Mouse (Mus musculus): ENCODE measurements around the gene Slc15a5.

The Slc15a5 gene

DNA sequence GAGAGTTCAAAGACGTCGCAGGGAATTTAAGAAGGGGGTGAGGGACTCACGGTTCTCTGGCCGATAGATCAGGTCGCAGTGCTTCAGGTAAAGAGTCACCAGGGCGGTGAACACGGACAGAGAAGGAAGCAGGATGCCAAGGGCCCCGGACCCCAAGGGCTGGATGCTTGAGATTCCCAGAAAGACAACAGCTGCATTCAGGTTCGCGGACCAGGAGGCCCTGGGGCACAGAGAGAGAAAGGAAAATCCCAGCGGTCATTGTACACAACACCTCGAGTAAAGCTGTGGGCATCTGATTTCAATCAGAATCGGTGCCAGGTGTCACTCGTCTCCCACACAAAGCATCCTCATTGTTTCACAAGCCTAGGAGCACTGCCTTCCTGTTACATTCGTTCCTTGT, 24.1 kb downstream of the Slc15a5 start:
- no peak for DNase-seq (ENCODE audit: low read depth, low spot score)

DNA sequence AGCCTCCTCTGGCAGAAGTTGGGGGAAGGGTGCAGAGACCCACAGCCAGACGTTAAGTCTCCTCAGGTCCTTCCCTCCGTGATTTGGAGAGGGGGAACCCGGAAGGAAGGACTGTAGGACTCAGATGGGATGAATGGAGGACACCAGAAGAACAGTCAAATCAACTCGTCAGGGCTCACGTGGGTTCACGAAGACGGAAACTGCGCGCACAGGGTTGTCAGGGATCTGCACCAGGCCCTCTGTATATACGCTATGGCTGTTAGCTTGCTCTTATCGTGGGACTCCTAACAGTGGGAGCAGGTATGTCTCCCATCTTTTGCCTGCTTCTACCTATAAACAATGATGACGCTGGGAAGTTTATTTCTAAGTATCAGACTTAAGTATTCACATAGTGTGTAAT, 24.8 kb downstream of the Slc15a5 start:
- DNase-seq (ENCODE audit: low read depth, low spot score), result no peak

DNA sequence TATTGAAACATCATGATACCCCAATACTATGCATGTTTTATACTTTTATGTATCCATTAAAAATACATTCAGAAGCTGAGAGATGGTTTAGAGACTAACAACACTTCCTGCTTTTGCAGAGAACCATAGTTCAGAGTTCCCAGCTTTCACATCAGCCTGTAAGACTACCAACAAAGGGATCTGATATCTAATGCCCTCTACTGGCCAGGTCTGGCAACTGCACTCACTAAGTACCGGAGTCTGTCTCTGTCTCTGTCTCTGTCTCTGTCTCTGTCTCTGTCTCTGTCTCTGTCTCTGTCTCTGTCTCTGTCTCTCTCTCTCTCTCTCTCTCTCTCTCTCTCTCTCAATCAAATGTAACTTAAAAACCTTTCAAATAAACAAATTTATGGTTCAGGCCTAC, 25.6 kb downstream of the Slc15a5 start:
- DNase-seq (ENCODE audit: low read depth, low spot score), result peak; percentile 50

DNA sequence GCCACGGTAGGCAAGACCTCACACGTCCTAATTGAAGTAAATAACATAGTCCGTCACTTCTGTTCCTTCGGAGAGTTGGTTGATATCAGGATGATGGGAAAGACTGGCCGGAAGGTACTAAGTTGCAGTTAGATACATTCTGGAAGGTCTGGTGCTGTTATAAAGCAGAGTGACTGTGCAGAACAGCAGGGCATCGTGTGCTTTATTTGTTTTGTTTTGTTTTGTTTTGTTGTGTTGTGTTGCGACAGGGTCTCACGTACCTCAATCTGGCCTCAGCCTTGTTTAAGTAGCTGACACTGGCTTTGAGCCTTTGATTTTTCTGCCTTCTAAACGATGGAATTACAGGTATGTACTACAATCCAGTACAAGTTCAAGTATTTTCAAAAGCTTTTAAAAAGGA, 26.0 kb downstream of the Slc15a5 start:
- DNase-seq (ENCODE audit: low read depth, low spot score), result no peak

DNA sequence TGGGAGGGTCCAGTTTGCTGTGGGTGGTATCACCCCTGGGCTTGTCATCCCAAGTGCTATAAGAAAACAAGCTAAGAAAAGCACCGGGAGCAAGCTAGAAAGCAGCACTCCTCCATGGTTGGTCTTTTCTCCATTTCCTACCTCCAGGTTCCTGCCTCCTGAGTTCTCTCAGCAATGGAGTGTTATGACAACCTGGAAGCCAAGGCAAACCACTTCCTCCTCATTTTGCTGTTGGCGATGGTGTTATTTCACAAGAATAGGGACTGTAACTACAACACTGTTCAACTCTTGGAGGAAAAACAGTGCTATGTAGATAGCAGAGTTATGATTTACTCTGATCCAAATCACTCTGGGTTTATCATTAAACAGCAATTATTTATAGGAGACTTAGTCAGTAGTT, 34.4 kb downstream of the Slc15a5 start:
- DNase-seq (ENCODE audit: low read depth, low spot score), result no peak

DNA sequence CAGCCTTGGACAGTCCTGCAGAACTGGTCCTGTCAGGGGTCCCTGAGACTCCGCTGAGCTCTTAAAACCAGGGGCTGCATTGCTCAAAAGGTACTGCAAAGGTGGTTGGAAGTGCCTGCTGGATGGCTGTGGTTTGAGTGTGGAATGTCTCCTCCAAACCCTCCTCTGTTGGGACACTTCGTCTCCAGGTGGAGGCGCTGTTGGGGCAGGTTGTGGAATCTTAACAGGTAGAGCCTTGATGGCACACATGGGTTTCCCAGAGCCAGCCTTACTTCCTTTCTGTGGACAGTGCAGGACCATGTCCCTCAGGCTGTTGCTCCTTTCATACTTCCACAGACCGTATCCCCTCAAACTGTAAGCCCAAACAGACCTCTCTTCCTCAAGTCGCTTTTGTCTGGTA, 36.8 kb downstream of the Slc15a5 start:
- no peak for DNase-seq (ENCODE audit: low read depth, low spot score)

DNA sequence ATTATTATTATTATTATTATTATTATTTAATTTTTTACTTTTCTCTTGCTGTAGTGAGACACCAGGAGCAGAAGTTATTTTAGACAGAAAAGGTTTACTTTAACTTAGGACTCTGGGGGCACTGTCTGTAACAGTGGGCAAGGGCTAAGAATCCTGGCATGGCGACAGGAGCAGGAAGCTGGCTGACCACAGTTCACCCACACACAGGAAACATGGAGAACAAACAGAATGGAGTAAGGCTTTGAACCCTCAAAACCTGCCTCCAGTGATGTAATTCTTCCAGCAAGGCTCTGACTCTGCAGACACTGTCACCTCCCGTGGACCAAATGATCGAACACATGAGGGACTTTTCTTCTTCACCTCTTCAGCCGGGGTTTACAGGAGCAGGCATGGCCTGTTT, 37.9 kb downstream of the Slc15a5 start:
- DNase-seq (ENCODE audit: low read depth, low spot score), result no peak

DNA sequence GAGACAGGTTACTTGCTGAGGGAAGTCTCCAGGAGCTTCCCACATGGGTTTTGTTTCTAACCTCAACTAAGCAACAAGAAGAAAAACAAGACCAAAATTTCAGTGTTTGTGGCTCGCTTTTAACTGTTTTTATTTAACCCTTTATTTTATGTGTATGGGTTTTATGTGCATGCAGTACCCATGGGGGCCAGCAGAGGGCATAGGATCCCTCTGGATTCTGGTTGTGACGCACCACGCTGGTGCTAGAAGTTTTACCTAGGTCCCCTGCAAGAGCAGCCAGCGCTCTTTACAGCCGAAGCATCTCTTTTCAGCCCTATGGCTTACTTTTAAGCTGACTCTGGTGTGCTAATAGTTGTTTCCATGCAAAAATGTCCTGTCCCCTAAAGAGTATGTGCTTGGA, 42.1 kb downstream of the Slc15a5 start:
- DNase-seq (ENCODE audit: low read depth, low spot score), result peak; percentile 9

DNA sequence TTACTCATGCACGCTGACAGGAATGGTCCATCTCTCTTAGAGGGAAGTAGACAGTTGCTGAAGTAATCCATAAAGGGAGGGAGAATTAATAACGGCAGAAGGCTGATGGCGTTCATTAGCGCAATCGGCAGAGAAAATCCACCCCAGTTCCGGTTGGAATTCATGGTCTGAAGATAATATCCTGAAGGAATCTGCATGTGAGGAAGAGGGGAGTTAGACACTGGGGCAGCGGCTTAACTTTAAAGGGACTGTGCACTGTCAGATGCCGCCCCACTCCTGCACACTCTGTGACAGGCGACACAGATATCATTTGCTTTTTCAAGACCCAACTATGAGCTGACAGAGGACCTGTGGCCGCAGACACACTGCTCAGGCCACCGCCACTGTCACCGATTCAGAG, 42.8 kb downstream of the Slc15a5 start:
- no peak for DNase-seq (ENCODE audit: low read depth, low spot score)

DNA sequence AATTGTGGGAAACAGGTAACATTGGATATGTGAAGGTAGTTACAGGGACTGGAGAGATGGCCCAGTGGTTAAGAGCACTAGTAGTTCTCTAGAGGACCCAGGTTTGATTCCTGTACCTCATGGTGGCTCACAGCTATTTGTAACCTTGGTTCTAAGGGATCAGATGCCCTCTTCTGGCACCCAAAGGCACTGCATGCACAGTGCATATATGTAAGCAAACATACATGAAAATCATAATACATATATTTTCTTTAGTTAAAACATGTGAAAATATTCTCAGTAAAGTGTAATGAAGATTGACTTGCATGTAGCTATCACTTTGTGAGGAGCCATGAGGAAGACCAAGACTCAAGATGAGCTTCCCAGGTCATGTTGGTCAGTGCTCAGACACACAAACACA, 62.8 kb downstream of the Slc15a5 start:
- DNase-seq (ENCODE audit: low read depth, low spot score), result peak; percentile 10

DNA sequence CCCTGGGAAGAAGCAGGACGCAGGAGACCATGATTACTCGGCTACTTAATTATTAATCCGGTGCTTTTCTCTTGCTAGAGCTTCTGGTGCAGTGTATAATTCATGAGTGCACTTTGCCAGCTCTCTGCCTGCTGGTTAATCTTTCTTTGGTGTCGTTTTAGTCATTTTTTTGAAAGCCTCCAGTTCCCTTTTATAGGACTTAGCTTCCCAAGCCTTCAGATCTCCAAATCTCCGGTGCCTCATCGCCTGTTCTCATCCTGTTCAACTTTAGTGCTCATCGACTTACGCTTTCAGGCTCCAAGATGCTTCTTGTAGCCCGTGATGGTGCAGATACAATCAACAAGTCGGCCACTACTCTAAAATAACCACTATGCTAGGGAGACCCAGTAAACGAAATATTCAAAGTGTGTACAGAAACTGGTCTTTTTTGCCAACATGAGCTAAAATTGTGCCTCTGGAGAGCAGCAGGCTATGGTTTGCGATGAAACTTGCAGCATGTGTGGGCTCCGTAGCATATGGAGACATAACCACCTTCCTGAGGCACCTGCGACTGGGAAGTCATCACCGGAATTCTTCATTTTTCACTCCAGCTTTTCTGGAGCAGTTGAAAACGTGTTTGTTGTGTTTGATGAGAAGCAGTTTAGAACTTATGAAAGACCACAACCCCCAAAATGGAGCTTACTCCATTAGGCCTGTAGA, 64.6 kb downstream of the Slc15a5 start:
- no peak for DNase-seq (ENCODE audit: low read depth, low spot score)

DNA sequence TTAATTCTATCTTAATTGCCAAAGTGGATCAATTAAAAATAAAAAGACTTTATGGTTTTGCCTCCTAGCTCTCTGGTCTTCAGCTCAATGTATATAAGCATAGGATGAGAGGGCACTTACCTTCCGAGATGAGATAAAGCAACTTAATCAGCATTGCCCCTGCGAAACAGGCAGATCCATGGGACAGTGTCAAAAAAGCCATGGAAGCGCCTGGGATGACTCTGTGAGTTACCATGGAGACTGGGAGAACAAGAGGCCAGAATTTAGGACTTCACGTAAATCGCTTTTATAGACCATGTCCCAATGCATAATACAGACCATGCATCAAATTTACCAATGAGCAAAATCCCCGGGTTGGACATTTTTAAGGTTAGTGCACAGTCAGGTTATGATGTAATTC, 67.8 kb downstream of the Slc15a5 start:
- DNase-seq (ENCODE audit: low read depth, low spot score), result no peak

DNA sequence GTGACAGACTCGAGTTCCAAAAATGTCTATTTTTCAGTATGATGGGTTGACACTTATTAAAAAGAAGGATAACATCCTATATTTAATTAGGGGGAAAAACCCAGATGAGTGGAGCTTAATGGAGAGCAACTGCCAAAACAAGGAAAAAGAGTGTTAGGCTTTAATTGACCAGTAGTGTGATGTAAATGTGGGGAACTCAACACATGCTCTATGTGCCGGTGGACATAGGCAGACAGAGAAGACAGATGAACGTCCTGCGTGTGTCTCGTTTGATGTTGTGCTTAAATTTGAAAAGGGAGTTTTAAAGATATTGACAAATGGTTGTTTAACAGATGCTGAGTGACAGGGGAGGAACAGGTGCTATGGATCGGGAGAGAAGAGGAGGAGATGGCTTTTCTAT, 72.0 kb downstream of the Slc15a5 start:
- no peak for DNase-seq (ENCODE audit: low read depth, low spot score)

DNA sequence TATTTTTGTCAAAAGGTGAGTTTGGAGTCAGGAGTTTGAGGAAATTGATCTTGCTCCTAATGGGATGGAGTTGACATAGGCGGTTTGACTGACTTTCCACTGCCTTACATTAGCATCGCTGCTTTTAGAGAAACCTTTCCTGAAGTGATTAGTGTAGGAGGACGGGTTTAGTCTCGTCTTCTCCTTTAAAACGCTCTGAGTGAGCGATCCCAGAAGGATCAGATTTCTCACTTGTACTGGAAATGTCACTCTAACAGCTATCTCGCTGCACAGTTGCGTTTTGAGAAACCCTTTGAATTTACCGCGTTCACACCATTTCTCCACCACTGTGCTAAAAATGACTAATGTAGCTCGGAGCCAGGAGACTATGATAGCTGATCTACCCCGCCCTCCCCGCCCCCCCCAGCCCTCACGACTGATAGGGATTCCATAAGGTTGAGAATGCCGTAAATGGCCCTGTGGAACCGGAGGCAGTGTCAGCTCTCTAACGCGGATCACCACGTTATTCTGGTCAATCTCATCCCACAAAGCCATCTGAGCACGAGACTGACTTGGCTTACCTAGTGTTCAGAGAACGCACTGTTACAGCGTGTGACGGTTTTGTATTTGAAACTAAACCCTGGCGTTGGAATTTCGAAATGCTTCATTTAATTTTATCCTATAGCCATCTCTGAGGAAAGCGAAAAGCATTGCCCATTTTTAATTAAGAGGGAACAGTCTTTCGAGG, 73.0 kb downstream of the Slc15a5 start:
- no peak for DNase-seq (ENCODE audit: low read depth, low spot score)

DNA sequence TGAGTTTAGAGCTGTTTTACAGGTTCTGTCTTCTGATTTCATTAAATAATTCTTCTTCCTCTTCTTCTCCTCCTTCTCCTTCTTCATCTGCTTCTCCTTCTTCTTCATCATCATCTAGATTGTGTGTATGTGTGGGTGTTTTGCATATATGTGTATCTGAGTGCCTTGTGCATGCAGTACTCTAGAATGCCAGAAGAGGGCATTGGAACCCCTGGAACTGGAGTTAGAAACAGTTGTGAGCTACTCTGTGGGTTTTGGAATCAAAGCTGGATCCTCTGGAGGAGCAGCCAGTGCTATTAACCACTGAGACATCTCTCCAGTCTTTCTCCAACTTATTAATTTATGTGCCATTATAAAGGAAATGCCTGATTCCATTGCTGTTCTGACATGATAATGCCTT, 89.9 kb downstream of the Slc15a5 start:
- DNase-seq (ENCODE audit: low read depth, low spot score), result peak; percentile 44

DNA sequence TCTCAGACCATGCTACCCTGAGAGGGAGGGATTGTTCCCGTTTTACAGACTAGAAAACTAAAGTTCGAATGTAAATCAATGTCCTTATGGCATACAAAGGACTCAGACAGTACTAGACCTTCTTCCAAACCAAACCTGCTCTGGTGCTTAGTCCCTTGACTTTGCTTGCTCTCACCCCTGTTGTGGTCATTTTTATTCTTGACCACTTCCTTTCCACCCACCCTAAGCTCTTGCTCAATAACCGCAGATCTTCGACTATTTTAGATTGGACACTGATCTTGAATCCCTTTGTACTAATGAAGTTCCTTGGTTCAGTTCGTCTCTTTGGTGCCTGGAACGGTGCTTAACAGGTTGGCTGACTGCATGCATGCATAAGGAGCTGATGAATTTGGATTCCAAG, 94.5 kb downstream of the Slc15a5 start:
- DNase-seq (ENCODE audit: low read depth, low spot score), result no peak

DNA sequence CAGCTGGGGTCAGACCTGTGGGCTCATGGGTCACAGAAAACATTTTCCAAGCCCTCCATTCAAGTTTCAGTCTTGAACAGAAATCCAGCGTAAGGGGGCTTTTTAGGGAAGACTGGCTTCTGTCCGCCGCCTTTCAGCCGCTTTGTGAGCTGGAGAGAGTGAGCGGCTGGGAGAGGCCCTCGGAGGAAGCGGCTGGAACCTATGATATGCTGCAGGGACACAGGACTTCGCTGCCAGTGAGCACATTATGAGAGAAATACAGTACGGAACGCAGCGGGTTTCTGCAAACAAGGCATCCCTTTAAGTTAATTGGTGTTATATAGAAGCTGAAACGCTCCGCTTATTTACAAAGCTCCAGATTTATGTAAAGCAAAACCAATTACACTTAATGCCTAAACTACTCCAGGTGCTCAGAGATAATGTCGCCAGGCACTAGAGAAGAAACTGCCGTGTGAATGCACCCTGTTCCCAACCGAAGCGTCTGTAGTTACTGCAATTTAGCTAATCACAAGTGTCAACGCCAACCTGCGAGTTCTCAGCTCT, 97.5 kb downstream of the Slc15a5 start:
- no peak for DNase-seq (ENCODE audit: low read depth, low spot score)

DNA sequence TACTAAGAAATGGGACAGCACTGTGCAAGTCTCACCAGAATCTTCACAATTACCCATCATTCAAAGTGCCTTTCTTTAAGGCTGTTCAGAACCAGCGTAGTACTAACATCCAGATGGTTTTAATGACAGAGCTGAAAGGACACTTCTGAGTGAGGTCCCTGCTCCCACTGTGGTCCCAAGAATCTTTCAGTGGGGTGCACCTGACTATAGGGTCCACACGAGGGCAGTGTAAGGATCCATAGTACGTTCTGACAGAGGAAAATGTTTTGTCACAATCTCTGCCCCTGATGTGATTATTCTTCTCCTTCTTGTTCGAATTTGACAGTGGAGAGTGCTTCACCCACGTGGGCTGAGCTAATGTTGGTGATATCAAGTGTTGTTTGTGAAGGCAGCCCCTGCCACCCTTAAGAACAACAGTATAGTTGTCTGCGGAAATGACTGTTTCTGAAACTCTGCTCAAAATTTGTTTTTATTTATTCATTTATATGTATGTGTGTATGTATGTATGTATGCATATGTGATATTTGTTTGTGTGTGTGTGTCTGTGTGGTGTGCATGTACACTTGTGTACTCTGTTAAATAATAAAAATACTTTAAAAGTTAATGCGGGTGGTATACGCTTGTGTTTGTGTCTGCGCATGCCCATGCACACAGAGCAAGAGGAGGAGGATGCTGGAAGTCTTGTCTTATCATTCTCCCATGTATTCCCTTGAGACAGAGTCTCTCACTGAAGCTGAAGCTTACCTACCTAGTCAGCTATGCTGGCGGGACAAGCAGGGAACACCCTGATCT, 98.6 kb downstream of the Slc15a5 start:
- DNase-seq (ENCODE audit: low read depth, low spot score), result peak; percentile 10

DNA sequence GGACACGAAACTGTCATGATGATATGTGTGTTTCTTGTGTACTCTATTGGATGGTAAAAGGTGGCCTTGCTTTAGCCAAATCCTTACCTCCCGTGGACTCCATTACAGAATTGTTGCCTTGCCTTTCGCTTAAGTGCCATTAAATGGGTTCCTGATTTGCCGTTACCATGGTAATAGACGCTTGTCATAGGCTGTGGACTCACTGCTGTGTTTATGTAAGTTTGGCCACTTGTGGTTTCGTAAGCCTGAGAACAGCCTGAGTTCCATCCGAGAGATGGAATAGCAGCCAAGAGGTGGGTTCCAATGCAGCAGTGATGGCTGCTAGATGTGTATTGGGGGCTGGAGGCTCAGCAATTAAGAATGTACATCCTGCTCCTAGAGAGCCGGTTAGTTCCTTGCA, 99.3 kb downstream of the Slc15a5 start:
- DNase-seq (ENCODE audit: low read depth, low spot score), result no peak

DNA sequence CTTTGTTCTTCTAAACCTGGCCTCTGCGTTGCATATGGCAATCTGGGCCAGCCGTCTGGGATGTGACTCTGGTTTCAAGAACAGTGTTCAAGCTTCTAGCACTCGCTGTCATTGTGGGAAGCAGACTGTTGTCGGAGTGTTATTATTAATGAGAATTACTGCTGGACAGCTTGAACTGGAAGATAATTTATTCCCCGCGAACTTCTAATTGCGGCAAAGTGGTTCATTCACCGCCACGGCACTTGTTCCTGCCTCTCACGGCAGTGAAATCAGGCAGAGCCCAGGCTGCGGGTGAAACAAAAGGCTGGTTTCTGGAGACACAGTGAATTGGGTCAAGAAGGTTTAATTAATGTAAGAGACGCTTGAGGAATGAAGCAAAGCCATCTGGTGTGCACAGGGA, 99.9 kb downstream of the Slc15a5 start:
- DNase-seq (ENCODE audit: low read depth, low spot score), result no peak

DNA sequence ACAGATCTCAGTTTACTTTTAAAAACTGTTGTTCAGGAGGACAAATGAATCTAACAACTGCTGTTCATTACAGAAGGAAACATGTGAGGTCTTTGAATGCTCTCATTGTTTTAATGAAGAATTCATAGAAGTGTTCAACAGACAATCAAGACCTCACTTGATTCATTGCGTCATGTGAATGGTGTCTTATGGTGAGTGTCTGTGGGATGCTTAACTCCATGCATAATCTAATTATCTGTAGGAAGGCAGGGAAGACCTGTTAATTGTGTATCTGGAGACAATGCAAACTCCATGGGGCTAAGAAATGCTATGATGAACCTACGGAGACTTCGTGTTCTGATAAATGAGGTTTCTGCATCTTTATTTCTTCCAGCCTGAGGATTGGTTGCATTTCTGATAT, 103.7 kb downstream of the Slc15a5 start:
- DNase-seq (ENCODE audit: low read depth, low spot score), result no peak

DNA sequence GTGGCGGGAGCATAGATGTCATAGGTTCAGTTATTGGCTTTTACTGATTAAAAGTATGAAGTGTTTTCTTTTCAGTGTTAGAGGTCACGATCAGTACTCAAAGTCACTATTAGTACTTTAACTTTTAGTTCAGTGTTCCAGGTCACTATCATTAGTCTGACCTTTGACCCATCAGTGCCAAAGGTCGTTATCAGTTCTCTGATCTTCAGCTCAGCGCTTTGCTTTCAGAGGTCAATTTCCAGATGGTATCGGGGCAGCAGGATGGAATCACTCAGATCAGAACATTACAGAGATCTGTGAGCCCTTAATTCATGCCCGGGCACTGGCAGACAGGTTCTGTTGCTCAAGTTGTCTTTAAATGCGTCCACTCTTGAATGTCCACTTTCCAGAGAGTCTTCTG, 116.0 kb downstream of the Slc15a5 start:
- no peak for DNase-seq (ENCODE audit: low read depth, low spot score)

Data from 3T3-L1 (cell line).